Mouse (Mus musculus): Measurements from ENCODE around the gene Hmcn2. TPM values are rescaled to one million over a fixed set of nuclear protein-coding genes. Genes with fewer than 3 reads are reported as not detected.
A peak's percentile ranks its signal among the peaks of the same experiment; 100 is the strongest.

Gene Hmcn2
- polyA plus RNA-seq, 2 experiments = 0.23 to 0.70 TPM

DNA sequence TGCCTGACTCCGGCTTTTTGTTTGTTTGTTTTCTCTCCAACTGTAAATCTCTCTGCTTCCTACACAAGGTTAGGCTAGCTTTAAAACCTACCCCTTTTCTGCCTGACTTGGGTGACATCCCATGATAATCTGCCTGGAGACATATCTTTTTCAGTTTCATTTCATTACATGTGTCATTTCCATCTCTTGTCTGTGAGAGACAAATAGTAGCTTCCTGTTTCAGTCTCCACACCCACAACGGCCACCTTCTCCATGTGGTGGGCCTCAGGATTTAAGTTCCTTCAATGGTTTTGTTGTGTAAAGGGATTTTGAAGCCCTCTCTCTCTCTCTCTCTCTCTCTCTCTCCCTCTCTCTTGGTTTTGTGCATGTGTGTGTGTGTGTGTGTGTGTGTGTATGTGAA is 133.3 kb downstream of the Hmcn2 start:
- WGBS = 72% methylated on average over 2 of the region's 2 CpGs
- Histone ChIP-seq H3K36me3 (ENCODE audit: control insufficient read depth, insufficient read depth, low read length) (no peaks in the 10 kb centered on the region), H3K4me3 (replicated peaks; ENCODE audit: low read length) (no peak overlapping the region), H3K27ac (replicated peaks; ENCODE audit: low read depth, low read length) (no peak overlapping the region), H3K9me3 (ENCODE audit: control insufficient read depth, low read length) (no peaks in the 10 kb centered on the region), H3K27me3 (ENCODE audit: control insufficient read depth, insufficient read depth, low read length) (no peaks in the 10 kb centered on the region), H3K4me2 (replicated peaks; ENCODE audit: low read depth, low read length, severe bottlenecking) (no peak overlapping the region), H3K4me1 (ENCODE audit: control insufficient read depth, insufficient read depth, low read length) (peaks cover 14% of the 10 kb centered on the region; the same call in 1 of the 2 replicates), H3K9ac (ENCODE audit: low read depth, low read length, severe bottlenecking) (no peak overlapping the region)
- no peak for TF ChIP-seq POLR2A (IDR thresholded peaks at IDR 0.05; ENCODE audit: borderline replicate concordance, extremely low read depth, insufficient read depth, insufficient read length)
- DNase-seq (ENCODE audit: low spot score) (no peak), ATAC-seq (ENCODE audit: low FRiP score, low read depth) (no peak)

DNA sequence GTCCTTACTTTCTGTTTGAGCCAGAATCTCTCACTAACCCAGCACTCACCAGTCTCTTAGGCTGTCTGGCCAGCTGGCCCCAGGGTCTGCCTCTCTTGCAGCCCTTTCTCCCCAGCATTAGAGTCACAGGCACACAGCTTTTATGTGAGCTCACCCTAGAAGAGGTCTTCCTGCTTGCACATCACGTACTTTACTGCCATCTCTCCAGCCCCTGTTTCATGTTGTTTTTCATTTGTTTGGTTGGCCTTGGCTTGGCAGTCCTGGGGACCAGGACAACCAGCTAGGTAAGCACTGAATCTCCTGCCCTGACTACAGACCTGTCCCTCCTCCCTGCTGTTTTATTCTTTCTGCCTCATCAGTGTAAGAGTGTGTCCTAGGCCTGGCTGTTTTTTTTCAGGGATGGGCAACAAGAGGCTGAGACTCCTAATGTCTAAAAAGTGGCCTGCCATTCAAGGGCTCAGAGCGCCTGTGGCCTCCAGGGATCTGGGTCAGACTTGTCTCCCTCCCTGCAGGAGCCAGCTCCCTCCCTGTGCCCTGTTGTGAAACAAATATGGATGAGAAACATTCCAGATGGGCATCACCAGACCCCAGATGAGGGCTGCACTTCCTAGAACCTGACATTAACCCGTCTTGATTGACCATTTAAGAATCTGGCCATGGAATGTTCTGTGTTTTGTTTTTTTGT is 134.7 kb downstream of the Hmcn2 start:
- H3K9ac ChIP-seq (ENCODE audit: low read depth, low read length, severe bottlenecking) = no peak overlapping the region
- WGBS = 44% methylated on average over 3 of the region's 3 CpGs
- no peak for DNase-seq (ENCODE audit: low spot score)
- no peaks in the 10 kb centered on the region for H3K36me3 ChIP-seq (ENCODE audit: control insufficient read depth, insufficient read depth, low read length)
- no peak overlapping the region for H3K4me2 ChIP-seq (replicated peaks; ENCODE audit: low read depth, low read length, severe bottlenecking)
- no peaks in the 10 kb centered on the region for H3K9me3 ChIP-seq (ENCODE audit: control insufficient read depth, low read length)
- no peak overlapping the region for H3K27ac ChIP-seq (replicated peaks; ENCODE audit: low read depth, low read length)
- H3K4me1 ChIP-seq (ENCODE audit: control insufficient read depth, insufficient read depth, low read length) = peaks cover 12% of the 10 kb centered on the region; the same call in 1 of the 2 replicates
- no peak overlapping the region for H3K4me3 ChIP-seq (replicated peaks; ENCODE audit: low read length)
- no peaks in the 10 kb centered on the region for H3K27me3 ChIP-seq (ENCODE audit: control insufficient read depth, insufficient read depth, low read length)
- TF ChIP-seq POLR2A (IDR thresholded peaks at IDR 0.05; ENCODE audit: borderline replicate concordance, extremely low read depth, insufficient read depth, insufficient read length) = no peak
- no peak for ATAC-seq (ENCODE audit: low FRiP score, low read depth)

DNA sequence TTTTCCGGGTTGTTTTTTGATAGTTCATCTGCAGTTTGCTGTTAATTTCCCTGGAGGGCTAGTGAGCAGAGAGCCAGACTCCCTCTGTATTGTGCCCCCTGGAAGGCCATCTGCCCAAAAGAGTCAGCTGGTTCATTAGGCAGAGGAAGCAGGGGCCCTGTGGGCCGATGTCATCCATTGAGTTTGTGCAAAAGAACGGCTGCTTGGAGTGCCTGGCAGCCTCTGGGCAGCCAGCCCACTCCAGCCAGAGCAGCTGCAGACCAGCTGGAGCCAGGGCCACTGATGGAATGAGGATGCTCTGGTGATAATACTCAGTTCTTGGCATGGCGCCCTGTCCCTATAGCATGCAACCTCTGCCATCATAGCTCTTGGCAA is 135.2 kb downstream of the Hmcn2 start:
- WGBS = 32% methylated on average over 4 of the region's 4 CpGs
- H3K27me3 ChIP-seq (ENCODE audit: control insufficient read depth, insufficient read depth, low read length) = no peaks in the 10 kb centered on the region
- H3K4me1 ChIP-seq (ENCODE audit: control insufficient read depth, insufficient read depth, low read length) = peaks cover 14% of the 10 kb centered on the region; the same call in 1 of the 2 replicates
- H3K36me3 ChIP-seq (ENCODE audit: control insufficient read depth, insufficient read depth, low read length) = no peaks in the 10 kb centered on the region
- no peak overlapping the region for H3K27ac ChIP-seq (replicated peaks; ENCODE audit: low read depth, low read length)
- no peak overlapping the region for H3K4me3 ChIP-seq (replicated peaks; ENCODE audit: low read length)
- ATAC-seq (ENCODE audit: low FRiP score, low read depth) (peak; percentile 76), DNase-seq (ENCODE audit: low spot score) (peak; percentile 78)
- no peak for TF ChIP-seq POLR2A (IDR thresholded peaks at IDR 0.05; ENCODE audit: borderline replicate concordance, extremely low read depth, insufficient read depth, insufficient read length)
- H3K4me2 ChIP-seq (replicated peaks; ENCODE audit: low read depth, low read length, severe bottlenecking) = no peak overlapping the region
- H3K9ac ChIP-seq (ENCODE audit: low read depth, low read length, severe bottlenecking) = no peak overlapping the region
- H3K9me3 ChIP-seq (ENCODE audit: control insufficient read depth, low read length) = no peaks in the 10 kb centered on the region

DNA sequence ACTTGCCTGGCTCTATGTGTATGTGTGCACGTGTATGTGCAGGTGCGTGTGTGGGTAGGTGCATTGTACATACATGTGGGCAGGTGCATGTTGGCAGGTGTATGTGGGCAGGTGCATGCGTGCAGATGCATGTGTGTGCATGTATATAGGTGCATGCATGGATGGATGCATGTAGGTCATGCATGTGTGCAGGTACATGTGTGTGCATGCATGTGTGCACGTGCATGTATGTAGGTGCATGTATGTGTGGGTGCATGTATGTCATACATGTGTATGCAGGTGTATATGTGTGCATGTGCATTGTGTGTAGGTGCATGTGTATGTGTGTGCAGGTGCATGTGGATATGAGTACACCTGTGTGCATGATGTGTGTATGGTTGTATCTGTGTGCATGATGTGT is 135.7 kb downstream of the Hmcn2 start:
- Histone ChIP-seq H3K36me3 (ENCODE audit: control insufficient read depth, insufficient read depth, low read length) (no peaks in the 10 kb centered on the region), H3K27me3 (ENCODE audit: control insufficient read depth, insufficient read depth, low read length) (no peaks in the 10 kb centered on the region), H3K4me3 (replicated peaks; ENCODE audit: low read length) (no peak overlapping the region), H3K9ac (ENCODE audit: low read depth, low read length, severe bottlenecking) (no peak overlapping the region), H3K4me2 (replicated peaks; ENCODE audit: low read depth, low read length, severe bottlenecking) (no peak overlapping the region), H3K27ac (replicated peaks; ENCODE audit: low read depth, low read length) (no peak overlapping the region), H3K4me1 (ENCODE audit: control insufficient read depth, insufficient read depth, low read length) (peaks cover 14% of the 10 kb centered on the region; the same call in 1 of the 2 replicates), H3K9me3 (ENCODE audit: control insufficient read depth, low read length) (no peaks in the 10 kb centered on the region)
- no peak for TF ChIP-seq POLR2A (IDR thresholded peaks at IDR 0.05; ENCODE audit: borderline replicate concordance, extremely low read depth, insufficient read depth, insufficient read length)
- DNase-seq (ENCODE audit: low spot score) (no peak), ATAC-seq (ENCODE audit: low FRiP score, low read depth) (no peak)
- WGBS = 98% methylated on average over 4 of the region's 4 CpGs

DNA sequence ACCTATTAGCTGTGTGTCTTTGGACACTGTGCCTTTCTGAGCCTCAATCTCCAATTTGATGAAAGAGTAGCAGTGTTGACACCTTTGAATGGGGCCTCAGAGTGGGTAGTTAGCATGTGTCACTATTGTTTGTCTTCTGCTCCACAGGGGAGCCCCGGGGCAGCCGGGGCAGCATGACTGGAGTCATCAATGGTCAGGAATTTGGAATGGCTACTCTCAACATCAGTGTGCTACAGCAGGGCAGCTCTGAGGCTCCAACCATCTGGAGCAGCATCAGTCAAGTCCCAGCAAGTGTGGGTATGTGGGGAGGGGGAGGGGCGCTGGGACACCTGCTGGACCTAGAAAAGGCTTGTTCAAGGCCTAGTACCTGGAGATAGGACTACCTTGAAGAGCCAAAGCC is 136.4 kb downstream of the Hmcn2 start:
- no peaks in the 10 kb centered on the region for H3K36me3 ChIP-seq (ENCODE audit: control insufficient read depth, insufficient read depth, low read length)
- no peak overlapping the region for H3K4me3 ChIP-seq (replicated peaks; ENCODE audit: low read length)
- DNase-seq (ENCODE audit: low spot score) (no peak), ATAC-seq (ENCODE audit: low FRiP score, low read depth) (no peak)
- H3K27ac ChIP-seq (replicated peaks; ENCODE audit: low read depth, low read length) = no peak overlapping the region
- 55% methylated on average over 3 of the region's 3 CpGs for WGBS
- peaks cover 14% of the 10 kb centered on the region; the same call in 1 of the 2 replicates for H3K4me1 ChIP-seq (ENCODE audit: control insufficient read depth, insufficient read depth, low read length)
- H3K9me3 ChIP-seq (ENCODE audit: control insufficient read depth, low read length) = no peaks in the 10 kb centered on the region
- no peak overlapping the region for H3K9ac ChIP-seq (ENCODE audit: low read depth, low read length, severe bottlenecking)
- no peaks in the 10 kb centered on the region for H3K27me3 ChIP-seq (ENCODE audit: control insufficient read depth, insufficient read depth, low read length)
- no peak overlapping the region for H3K4me2 ChIP-seq (replicated peaks; ENCODE audit: low read depth, low read length, severe bottlenecking)
- no peak for TF ChIP-seq POLR2A (IDR thresholded peaks at IDR 0.05; ENCODE audit: borderline replicate concordance, extremely low read depth, insufficient read depth, insufficient read length)

Measured in limb, embryonic 14.5 days (tissue).